Comparison of ENCODE assay signal across 16 mouse cellular contexts in genomic region chr9:58228777-58229466, GRCm38 (mm10). TPM values are rescaled to one million over a fixed set of nuclear protein-coding genes. Genes with fewer than 3 reads are reported as not detected.
"Had no signal": no experiment of that assay in that cellular context is flagged by ENCODE, and none has a peak within 500 bp of the region (broad histone marks: within the 10 kb centered on the region; RNA-seq: fewer than 3 reads in every experiment).

No protein-coding gene starts in this region.

- H3K9me3 ChIP-seq: limb, embryonic 13.5 days; liver, embryonic 15.5 days; midbrain, embryonic 10.5 days; neural tube, embryonic 13.5 days had no signal

- DNase-seq: left cerebral cortex, postnatal 4 days; lung, embryonic 14.5 days; lung, postnatal 10 days; lung, postnatal 4 days; retina, postnatal 1 day; right cerebral cortex, postnatal 4 days; thymus, adult 18-20 months; thymus, postnatal 25 days had no signal

- H3K27ac ChIP-seq: limb, embryonic 13.5 days; liver, embryonic 15.5 days; midbrain, embryonic 10.5 days; neural tube, embryonic 13.5 days had no signal

- H3K36me3 ChIP-seq: neural tube, embryonic 13.5 days had no signal

- H3K4me3 ChIP-seq: limb, embryonic 13.5 days; liver, embryonic 15.5 days; midbrain, embryonic 10.5 days; neural tube, embryonic 13.5 days had no signal

- H3K4me1 ChIP-seq: midbrain, embryonic 10.5 days had no signal

- H3K27me3 ChIP-seq: limb, embryonic 13.5 days; liver, embryonic 15.5 days; neural tube, embryonic 13.5 days had no signal

- H3K4me2 ChIP-seq: limb, embryonic 13.5 days; liver, embryonic 15.5 days; lung, embryonic 14.5 days; neural tube, embryonic 13.5 days had no signal

- H3K9ac ChIP-seq: limb, embryonic 13.5 days; liver, embryonic 15.5 days; lung, embryonic 14.5 days; neural tube, embryonic 13.5 days had no signal

- ATAC-seq: hindbrain, embryonic 16.5 days; inflammation-experienced regulatory T-cells, adult 6 months; midbrain, embryonic 16.5 days had no signal

RNA-seq across cellular contexts. Expression of gene Islr2, which starts 24.8 kb away (rescaled TPM):
- polyA plus RNA-seq: inflammation-experienced regulatory T-cells, adult 6 months; liver, adult 2 months; lung, embryonic 14.5 days had no signal
